Mouse (Mus musculus): ENCODE results near the gene Gm525.

The Gm525 gene

GRCm38 (mm10) chr11:89064312-89064711 is 9.3 kb upstream of the Gm525 start:
- WGBS: 75% methylated on average over 6 of the region's 6 CpGs

DNA sequence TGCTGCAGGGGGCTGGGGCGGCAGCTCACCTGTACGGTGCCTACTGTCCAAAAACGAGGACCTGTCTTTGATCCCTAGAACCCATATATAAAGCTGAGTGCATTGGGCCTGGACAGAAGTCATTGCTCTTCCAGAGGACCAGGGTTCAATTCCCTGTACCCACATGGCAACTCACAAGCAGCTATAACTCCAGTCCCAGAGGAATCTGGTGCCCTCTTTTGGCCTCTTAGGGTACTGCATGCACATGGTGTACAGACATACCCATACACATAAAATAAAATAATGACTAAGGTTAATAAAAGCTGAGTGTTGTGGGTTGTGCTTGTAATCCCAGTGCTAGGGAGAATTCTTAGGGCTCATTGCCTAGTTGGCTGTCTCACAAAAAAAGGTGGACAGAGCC is 8.3 kb upstream of the Gm525 start:
- WGBS: over 99% methylated on average over 3 of the region's 3 CpGs

DNA sequence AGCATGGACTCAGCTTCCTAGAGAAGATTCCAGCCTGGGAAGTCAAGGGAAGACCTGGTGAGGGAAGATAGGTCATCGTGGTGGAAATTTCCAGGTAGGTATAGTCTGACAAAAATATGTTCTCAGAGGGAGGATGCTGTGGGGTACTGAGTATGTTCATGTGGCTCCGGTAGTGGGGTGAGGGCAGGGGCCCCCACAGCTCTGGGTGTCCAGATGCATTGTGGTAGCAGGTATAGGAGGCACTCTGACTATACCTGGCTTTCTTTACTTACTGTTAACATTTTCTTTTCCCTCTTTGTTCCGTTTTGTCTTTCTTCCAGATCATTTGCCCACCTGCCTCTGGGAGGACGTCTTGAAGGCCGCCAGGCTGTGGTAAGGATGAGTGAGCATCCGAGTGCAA is 7.5 kb upstream of the Gm525 start:
- 84% methylated on average over 6 of the region's 6 CpGs for WGBS

- WGBS: 89% methylated on average over 1 of the region's 1 CpGs
Measured at GRCm38 (mm10) chr11:89066750-89067149, 6.9 kb upstream of the Gm525 start, which contains the start of gene Dgke. Gene Dgke (minus strand): TSS chr11:89066850.

- WGBS: 73% methylated on average over 6 of the region's 6 CpGs
Measured at GRCm38 (mm10) chr11:89067301-89067822, 6.3 kb upstream of the Gm525 start.

GRCm38 (mm10) chr11:89067871-89068490 is 5.7 kb upstream of the Gm525 start:
- 80% methylated on average over 11 of the region's 11 CpGs for WGBS

DNA sequence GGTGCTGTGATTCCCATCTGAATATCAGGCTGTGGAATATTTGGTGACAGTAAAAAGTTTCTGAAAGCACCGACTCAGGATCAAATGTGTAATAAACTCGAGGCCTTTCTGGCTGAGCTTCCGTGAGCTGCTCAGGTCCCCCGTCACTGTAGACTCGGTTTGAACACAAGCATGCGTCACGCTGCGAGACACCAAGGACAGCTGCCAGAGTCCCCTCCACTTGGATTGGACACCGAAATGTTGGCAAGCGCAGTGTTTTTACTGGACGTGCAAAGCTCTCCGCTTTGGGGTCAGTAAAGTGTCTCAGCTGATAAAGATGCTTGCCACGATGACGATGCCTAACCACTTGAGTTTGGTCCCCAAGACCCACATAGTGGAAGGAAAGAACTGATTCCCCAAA is 5.0 kb upstream of the Gm525 start:
- WGBS: 81% methylated on average over 14 of the region's 14 CpGs

GRCm38 (mm10) chr11:89069303-89069702 is 4.3 kb upstream of the Gm525 start:
- 13% methylated on average over 6 of the region's 6 CpGs for WGBS

- 87% methylated on average over 5 of the region's 5 CpGs for WGBS
Measured at GRCm38 (mm10) chr11:89071522-89071921, 2.1 kb upstream of the Gm525 start.

- 55% methylated on average over 19 of the region's 19 CpGs for WGBS
Measured at GRCm38 (mm10) chr11:89074783-89075413, 1.3 kb downstream of the Gm525 start.

DNA sequence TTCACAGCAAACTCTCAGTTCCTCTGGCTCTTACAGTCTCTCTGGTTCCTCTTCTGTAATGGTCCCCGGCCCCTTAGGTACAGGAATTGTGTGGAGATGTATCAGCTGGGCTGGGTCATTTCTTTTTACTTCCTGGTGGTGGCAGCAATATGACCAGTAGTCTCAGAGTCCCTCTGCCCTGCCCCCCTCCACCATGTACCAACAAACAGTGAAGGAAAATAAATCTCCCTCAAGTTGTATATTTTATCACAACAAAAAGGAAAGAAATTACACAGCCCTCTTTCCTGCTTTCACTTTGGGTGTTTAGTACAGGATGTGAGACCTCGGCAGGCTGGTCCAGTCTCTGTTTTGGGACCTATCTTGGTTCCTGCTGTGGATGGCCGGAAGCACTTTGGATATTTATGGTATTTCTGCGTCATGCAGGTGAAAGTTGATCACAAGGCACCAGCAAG is 2.8 kb downstream of the Gm525 start:
- WGBS: 64% methylated on average over 4 of the region's 4 CpGs

DNA sequence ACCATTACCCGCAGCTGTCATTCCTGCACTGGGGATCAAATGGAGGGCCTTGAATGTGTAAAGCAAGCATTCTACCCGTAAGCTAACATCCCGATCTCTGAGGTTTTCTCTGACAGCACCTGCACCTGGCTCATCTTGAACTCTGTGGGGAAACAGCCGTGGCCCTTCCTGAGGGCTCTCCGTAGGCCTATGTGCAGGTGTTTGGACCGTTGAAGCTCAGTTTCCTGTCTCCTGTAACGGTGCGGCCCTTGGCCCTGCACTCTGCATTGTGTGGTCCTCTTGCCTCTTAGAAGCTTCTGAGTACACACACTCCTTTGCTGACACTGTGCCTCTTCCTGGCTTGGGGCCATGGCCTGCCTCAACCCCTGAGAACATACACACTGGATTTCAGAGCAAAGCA is 4.0 kb downstream of the Gm525 start:
- 90% methylated on average over 8 of the region's 8 CpGs for WGBS

- 96% methylated on average over 3 of the region's 3 CpGs for WGBS
Measured at GRCm38 (mm10) chr11:89078305-89078704, 4.7 kb downstream of the Gm525 start.

DNA sequence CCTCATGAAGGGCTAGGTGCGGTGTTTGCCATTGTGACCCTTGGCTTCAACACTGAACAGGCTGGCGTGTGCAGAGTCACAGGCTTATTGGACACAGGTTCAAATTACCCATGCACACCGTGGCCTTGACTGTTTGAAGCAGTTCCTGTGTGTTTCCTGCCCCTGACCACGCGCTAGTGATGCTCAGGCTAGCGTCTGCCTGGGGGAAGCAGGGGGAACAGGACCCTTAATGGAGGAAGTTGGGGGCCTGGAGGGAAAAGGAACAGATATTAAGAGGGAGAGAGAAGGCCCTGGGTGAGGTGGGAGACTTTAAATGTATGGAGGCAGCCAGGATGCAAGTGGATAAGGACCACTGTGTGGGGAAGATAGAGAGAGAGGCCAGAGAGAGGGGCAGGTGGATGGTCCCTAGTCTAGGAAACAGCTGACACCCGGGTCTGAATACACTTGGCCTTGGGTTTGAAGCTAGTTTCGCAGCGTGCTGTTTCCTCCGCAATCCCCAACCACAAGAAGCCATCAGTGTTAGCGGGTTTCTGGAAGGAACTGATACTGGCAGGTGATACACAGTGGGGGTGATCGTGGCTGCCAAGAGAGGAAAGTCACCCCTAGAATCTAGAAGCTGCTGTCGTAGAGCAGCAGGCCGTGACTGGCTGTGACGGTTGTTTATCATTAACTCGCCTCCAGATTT is 5.5 kb downstream of the Gm525 start:
- 83% methylated on average over 16 of the region's 16 CpGs for WGBS

DNA sequence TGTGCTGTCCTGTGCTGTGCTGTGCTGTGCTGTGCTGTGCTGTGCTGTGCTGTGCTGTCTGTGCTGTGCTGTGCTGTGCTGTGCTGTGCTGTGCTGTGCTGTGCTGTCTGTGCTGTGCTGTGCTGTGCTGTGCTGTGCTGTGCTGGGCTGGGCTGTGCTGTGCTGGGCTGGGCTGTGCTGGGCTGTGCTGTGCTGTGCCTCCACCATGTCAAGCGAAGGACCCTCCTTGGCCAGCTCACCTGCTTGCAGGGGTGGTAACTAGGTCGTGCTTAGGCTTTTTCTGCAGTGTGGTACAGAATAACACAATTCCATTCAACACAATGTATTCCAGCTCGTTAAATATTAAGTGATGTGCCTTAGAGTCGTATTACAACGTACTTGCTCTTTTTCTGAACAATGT is 8.3 kb downstream of the Gm525 start:
- 63% methylated on average over 5 of the region's 5 CpGs for WGBS

DNA sequence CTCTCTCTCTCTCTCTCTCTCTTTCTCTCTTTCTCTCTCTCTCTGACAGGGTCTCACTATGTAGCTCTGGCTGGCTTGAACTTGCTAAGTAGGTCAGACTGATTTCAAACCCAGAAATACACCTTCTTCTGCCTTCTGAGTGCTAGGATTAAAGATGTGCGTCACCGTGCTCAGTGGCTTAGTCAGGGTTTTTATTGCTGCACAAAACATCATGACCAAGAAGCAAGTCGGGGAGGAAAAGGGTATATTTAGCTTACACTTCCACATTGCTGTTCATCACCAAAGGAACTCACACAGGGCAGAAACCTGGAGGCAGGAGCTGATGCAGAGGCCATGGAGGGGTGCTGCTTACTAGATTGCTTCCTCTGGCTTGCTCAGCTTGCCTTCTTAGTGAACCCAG is 9.1 kb downstream of the Gm525 start:
- WGBS: 54% methylated on average over 3 of the region's 3 CpGs

DNA sequence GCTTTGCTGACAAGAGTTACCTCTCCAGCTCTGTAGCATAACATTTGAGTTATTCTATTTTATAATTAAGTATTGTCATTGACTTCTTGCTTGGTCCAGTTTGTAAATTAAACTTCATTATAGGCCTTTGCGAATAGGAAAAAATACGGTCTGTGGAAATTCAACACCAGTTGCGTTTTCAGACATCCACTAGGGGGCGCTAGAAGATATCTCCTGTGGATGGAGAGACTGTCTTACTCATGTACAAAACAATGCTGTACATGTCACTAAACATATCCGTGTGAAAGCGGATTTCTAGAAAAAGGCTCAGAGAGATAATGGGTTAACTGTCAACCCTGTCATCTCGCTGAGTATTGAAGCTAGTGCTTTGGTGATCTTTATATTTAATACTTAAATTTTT is 11.0 kb downstream of the Gm525 start:
- WGBS: 33% methylated on average over 7 of the region's 7 CpGs

- 63% methylated on average over 10 of the region's 10 CpGs for WGBS
Measured at GRCm38 (mm10) chr11:89086208-89086809, 12.7 kb downstream of the Gm525 start.

GRCm38 (mm10) chr11:89088754-89089153 is 15.1 kb downstream of the Gm525 start:
- 95% methylated on average over 4 of the region's 4 CpGs for WGBS

DNA sequence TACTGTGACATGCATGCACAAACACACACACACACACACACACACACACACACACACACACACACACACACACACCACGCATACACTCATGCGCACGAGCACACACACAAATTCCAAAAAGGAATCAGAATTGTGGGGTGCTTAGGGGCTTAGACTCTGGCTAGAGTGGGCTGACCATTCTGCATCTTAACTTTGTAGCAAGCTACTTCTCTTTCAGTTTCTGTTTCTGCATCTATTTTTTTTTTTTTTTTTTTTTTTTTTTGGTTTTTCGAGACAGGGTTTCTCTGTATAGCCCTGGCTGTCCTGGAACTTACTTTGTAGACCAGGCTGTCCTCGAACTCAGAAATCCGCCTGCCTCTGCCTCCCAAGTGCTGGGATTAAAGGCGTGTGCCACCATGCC is 16.7 kb downstream of the Gm525 start:
- WGBS: 92% methylated on average over 6 of the region's 7 CpGs

DNA sequence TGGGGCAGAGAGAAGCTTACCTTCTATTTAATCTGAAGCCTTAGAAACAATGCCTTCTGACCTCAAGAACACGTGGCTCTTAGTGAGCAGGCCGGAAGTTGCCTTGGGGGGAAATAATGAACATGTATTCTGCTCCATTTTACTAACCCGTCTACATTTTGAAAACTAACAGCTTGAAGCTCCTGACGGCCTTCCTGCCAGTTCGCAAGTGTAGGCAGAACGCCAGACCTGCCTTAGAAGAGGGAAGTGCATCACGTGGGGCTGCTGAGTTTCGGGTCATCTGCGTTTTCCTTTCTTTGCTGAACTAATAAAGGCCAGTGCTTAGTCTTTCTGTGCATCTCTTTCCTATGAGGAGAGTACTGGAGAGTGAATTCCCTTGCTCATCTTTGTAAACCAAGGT is 19.1 kb downstream of the Gm525 start:
- WGBS: 25% methylated on average over 9 of the region's 9 CpGs

DNA sequence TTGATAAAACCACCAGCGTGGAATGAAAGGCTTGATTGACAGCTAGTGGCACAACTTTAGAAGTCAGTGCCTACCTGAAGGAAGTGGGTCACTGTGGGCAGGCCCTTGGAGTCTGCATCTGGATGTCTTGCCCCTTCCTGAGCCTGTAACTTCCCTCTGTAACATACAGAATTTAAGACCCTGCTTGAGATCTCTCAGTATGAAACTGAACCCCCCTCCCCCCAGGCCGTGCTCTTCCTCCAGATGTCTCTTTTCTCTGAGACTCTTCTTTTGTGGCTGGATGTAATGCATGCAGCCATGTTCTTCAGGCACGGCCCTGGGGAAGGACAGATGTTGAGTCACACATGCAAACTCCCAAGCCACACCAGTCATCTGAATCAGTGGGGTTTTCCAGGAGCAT is 21.7 kb downstream of the Gm525 start:
- WGBS: 90% methylated on average over 3 of the region's 3 CpGs

All from cerebral cortex, adult 2 months (tissue).